Mouse (Mus musculus) heart, postnatal 0 days (tissue): ENCODE data around the gene Olfr714. TPM values are rescaled to one million over a fixed set of nuclear protein-coding genes. Genes with fewer than 3 reads are reported as not detected.

Experiments used
- ATAC-seq: fragments of 200-750 bp; cut with Nextera tagmentation; 2 replicates; pipeline ENCODE4 v1.8.0; 2017; ENCODE audit warnings: low read depth, moderate number of reproducible peaks, moderate library complexity; ENCODE audit not compliant: insufficient read depth
- DNase-seq: peaks from one replicate; pipeline ENCODE4 v3.0.0-alpha.2; 2016; ENCODE audit warnings: low spot score
- H3K27ac ChIP-seq: fragments of 300-500 bp; sonication (generic); 2 replicates; pipeline ENCODE4 v1.5.1; 2014; ENCODE audit warnings: low read depth, mild to moderate bottlenecking
- H3K27me3 ChIP-seq: fragments of 300-500 bp; sonication (generic); 2 replicates; pipeline ENCODE4 v1.6.1; 2014; ENCODE audit warnings: low read length, mixed read lengths; ENCODE audit not compliant: control insufficient read depth, insufficient read depth
- H3K36me3 ChIP-seq: fragments of 300-500 bp; sonication (generic); replicated peaks from 2 replicates; pipeline ENCODE4 v1.6.1; 2014; ENCODE audit warnings: low read length, mixed read lengths; ENCODE audit not compliant: control insufficient read depth, insufficient read depth
- H3K4me1 ChIP-seq: fragments of 300-500 bp; sonication (generic); 2 replicates; pipeline ENCODE4 v1.6.1; 2014; ENCODE audit warnings: antibody characterized with exemption; ENCODE audit not compliant: control insufficient read depth, insufficient read depth
- H3K4me2 ChIP-seq: fragments of 300-500 bp; sonication (generic); 2 replicates; pipeline ENCODE4 v1.6.1; 2014; ENCODE audit warnings: low read depth, mild to moderate bottlenecking, low read length, moderate library complexity
- H3K4me3 ChIP-seq: fragments of 300-500 bp; sonication (generic); 2 replicates; pipeline ENCODE4 v1.5.1; 2014; ENCODE audit warnings: low read depth, low read length
- H3K9ac ChIP-seq: fragments of 300-500 bp; sonication (generic); replicated peaks from 2 replicates; pipeline ENCODE4 v1.6.1; 2014; ENCODE audit warnings: low read depth, low read length, mixed read lengths
- H3K9me3 ChIP-seq: fragments of 300-500 bp; sonication (generic); replicated peaks from 2 replicates; pipeline ENCODE4 v1.6.1; 2016; ENCODE audit warnings: low read length; ENCODE audit not compliant: control insufficient read depth
- CTCF ChIP-seq: IDR thresholded peaks from 2 replicates; pipeline ENCODE4 v1.5.1; 2016; ENCODE audit warnings: antibody characterized with exemption, control low read depth, low read depth
- EP300 ChIP-seq: IDR thresholded peaks from 2 replicates; pipeline ENCODE4 v1.6.1; 2016; ENCODE audit warnings: antibody characterized with exemption, low read depth
- WGBS: fragments of 180-500 bp; shearing (Covaris S2); extraction: QIAGEN DNeasy Blood & Tissue Kit; methylation state at CpG from one replicate; pipeline ENCODE4 v1.1.7; 2014; 5-methylcytosine and 5-hydroxymethylcytosine counted together
- polyA plus RNA-seq: library from polyadenylated mRNA; unstranded; fragments of >200 nt; fragmentation: Nextera tagmentation; extraction: Ambion mirVana; gene quantifications from 2 replicates; pipeline ENCODE4 v1.2.1, GENCODE M21; 2015
- total RNA-seq: library from RNA; depleted of rRNA; stranded (reverse); fragments of >200 nt; gene quantifications from 2 replicates; pipeline ENCODE4 v1.2.3, GENCODE M21; 2014; ENCODE audit warnings: low replicate concordance; rRNA removed

The Olfr714 gene
- total RNA-seq (not detected in 2 replicates), polyA plus RNA-seq (not detected in 2 replicates)

- 89% methylated on average over 2 of the region's 2 CpGs for WGBS
- no peak within 1 kb of the TSS for H3K4me2 ChIP-seq
- 0 out of 2 replicates have a peak, but pooled peaks cover 8% of the 10 kb centered on the region for H3K9me3 ChIP-seq
- DNase-seq (no peak), ATAC-seq (no peak)
- H3K36me3 ChIP-seq, result no peaks in the 10 kb centered on the region
- no peaks in the 10 kb centered on the region for H3K27me3 ChIP-seq
- H3K9ac ChIP-seq, result no peak within 1 kb of the TSS
- TF ChIP-seq CTCF (no peak), EP300 (no peak)
- no peak within 1 kb of the TSS for H3K27ac ChIP-seq
- H3K4me1 ChIP-seq, result no peaks in the 10 kb centered on the region
- no peak within 1 kb of the TSS for H3K4me3 ChIP-seq
These were observed at the start of gene Olfr714 for GRCm38 (mm10) chr7:107070681-107071080. Gene Olfr714, plus strand, starts transcription at chr7:107070981.

- DNase-seq (no peak), ATAC-seq (no peak)
- Histone ChIP-seq H3K4me3 (no peak within 1 kb of the TSS), H3K27me3 (no peaks in the 10 kb centered on the region), H3K27ac (no peak within 1 kb of the TSS), H3K9ac (no peak within 1 kb of the TSS), H3K4me2 (no peak within 1 kb of the TSS), H3K9me3 (no peaks in the 10 kb centered on the region), H3K4me1 (no peaks in the 10 kb centered on the region), H3K36me3 (no peaks in the 10 kb centered on the region)
- 82% methylated on average over 1 of the region's 1 CpGs for WGBS
- TF ChIP-seq CTCF (no peak), EP300 (no peak)
These were observed 39.9 kb upstream of the Olfr714 start, which contains the start of gene Olfr713 for GRCm38 (mm10) chr7:107030874-107031273. Gene Olfr713, plus strand, starts transcription at chr7:107031174.

- no peak for ATAC-seq
- no peak overlapping the region for H3K4me2 ChIP-seq
- H3K4me1 ChIP-seq, result no peaks in the 10 kb centered on the region
- no peaks in the 10 kb centered on the region for H3K36me3 ChIP-seq
- no peak overlapping the region for H3K27ac ChIP-seq
- no peak overlapping the region for H3K9ac ChIP-seq
- 57% methylated on average over 2 of the region's 2 CpGs for WGBS
- H3K27me3 ChIP-seq, result no peaks in the 10 kb centered on the region
- no peak for DNase-seq
- TF ChIP-seq EP300, result no peak
- TF ChIP-seq CTCF, result no peak
- H3K4me3 ChIP-seq, result no peak overlapping the region
- H3K9me3 ChIP-seq, result no peaks in the 10 kb centered on the region
These were observed 30.7 kb upstream of the Olfr714 start for GRCm38 (mm10) chr7:107039934-107040563.

- Histone ChIP-seq H3K9ac (no peak overlapping the region), H3K27me3 (no peaks in the 10 kb centered on the region), H3K4me2 (no peak overlapping the region), H3K4me1 (no peaks in the 10 kb centered on the region), H3K9me3 (no peaks in the 10 kb centered on the region), H3K36me3 (no peaks in the 10 kb centered on the region), H3K4me3 (no peak overlapping the region), H3K27ac (no peak overlapping the region)
- WGBS, result 75% methylated on average over 3 of the region's 3 CpGs
- TF ChIP-seq CTCF, result no peak
- no peak for TF ChIP-seq EP300
- no peak for ATAC-seq
- no peak for DNase-seq
These were observed 27.6 kb upstream of the Olfr714 start for GRCm38 (mm10) chr7:107043136-107043535.

- Histone ChIP-seq H3K36me3 (no peaks in the 10 kb centered on the region), H3K9me3 (no peaks in the 10 kb centered on the region), H3K27me3 (no peaks in the 10 kb centered on the region), H3K4me2 (no peak overlapping the region), H3K27ac (no peak overlapping the region), H3K9ac (no peak overlapping the region), H3K4me3 (no peak overlapping the region), H3K4me1 (no peaks in the 10 kb centered on the region)
- WGBS, result 59% methylated on average over 1 of the region's 1 CpGs
- DNase-seq (no peak), ATAC-seq (no peak)
- TF ChIP-seq CTCF, result no peak
- no peak for TF ChIP-seq EP300
These were observed 26.4 kb upstream of the Olfr714 start for GRCm38 (mm10) chr7:107044407-107044806.

- DNase-seq (peak; percentile 14), ATAC-seq (no peak)
- no peak overlapping the region for H3K4me2 ChIP-seq
- no peak overlapping the region for H3K4me3 ChIP-seq
- peak; percentile 57 for TF ChIP-seq CTCF
- TF ChIP-seq EP300, result no peak
- H3K9ac ChIP-seq, result no peak overlapping the region
- no peaks in the 10 kb centered on the region for H3K4me1 ChIP-seq
- WGBS, result 2% methylated on average over 5 of the region's 5 CpGs
- H3K27ac ChIP-seq, result no peak overlapping the region
- H3K9me3 ChIP-seq, result no peaks in the 10 kb centered on the region
- H3K27me3 ChIP-seq, result no peaks in the 10 kb centered on the region
- no peaks in the 10 kb centered on the region for H3K36me3 ChIP-seq
These were observed 24.9 kb upstream of the Olfr714 start for GRCm38 (mm10) chr7:107045833-107046232.
